Mouse (Mus musculus) forebrain, embryonic 12.5 days (tissue): ENCODE results near the gene Bbs5. TPM values are rescaled to one million over a fixed set of nuclear protein-coding genes. Genes with fewer than 3 reads are reported as not detected.

ENCODE experiments used
- ATAC-seq: fragments of 200-750 bp; cut with Nextera tagmentation; 2 replicates; pipeline ENCODE4 v1.8.0; 2017; ENCODE audit warnings: moderate TSS enrichment; ENCODE audit not compliant: low FRiP score
- H3K27ac ChIP-seq: fragments of 300-500 bp; sonication (generic); 2 replicates; pipeline ENCODE4 v1.5.1; 2016; ENCODE audit warnings: mild to moderate bottlenecking
- H3K27me3 ChIP-seq: fragments of 300-500 bp; sonication (generic); 2 replicates; pipeline ENCODE4 v1.6.1; 2016; ENCODE audit warnings: mild to moderate bottlenecking
- H3K36me3 ChIP-seq: fragments of 300-500 bp; sonication (generic); replicated peaks from 2 replicates; pipeline ENCODE4 v1.6.1; 2016; ENCODE audit warnings: mild to moderate bottlenecking
- H3K4me1 ChIP-seq: fragments of 300-500 bp; sonication (generic); 2 replicates; pipeline ENCODE4 v1.6.1; 2016
- H3K4me2 ChIP-seq: fragments of 300-500 bp; sonication (generic); 2 replicates; pipeline ENCODE4 v1.6.1; 2016; ENCODE audit warnings: mild to moderate bottlenecking, moderate library complexity
- H3K4me3 ChIP-seq: fragments of 300-500 bp; sonication (generic); replicated peaks from 2 replicates; pipeline ENCODE4 v1.5.1; 2016; ENCODE audit warnings: mild to moderate bottlenecking
- H3K9ac ChIP-seq: fragments of 300-500 bp; sonication (generic); 2 replicates; pipeline ENCODE4 v1.6.1; 2016; ENCODE audit warnings: mild to moderate bottlenecking
- H3K9me3 ChIP-seq: fragments of 300-500 bp; sonication (generic); 2 replicates; pipeline ENCODE4 v1.6.1; 2016
- WGBS: fragments of 180-500 bp; shearing (Covaris S2); methylation state at CpG from one replicate; pipeline ENCODE4 v1.1.7; 2016; 5-methylcytosine and 5-hydroxymethylcytosine counted together
- polyA plus RNA-seq: library from polyadenylated mRNA; unstranded; fragments of >200 nt; fragmentation: Nextera tagmentation; extraction: Ambion mirVana; gene quantifications from 2 replicates; pipeline ENCODE4 v1.2.1, GENCODE M21; 2016

The Bbs5 gene
- polyA plus RNA-seq: 15.9 and 16.8 TPM in 2 replicates

GRCm38 (mm10) chr2:69646726-69647490, at the start of gene Bbs5:
Gene Bbs5, plus strand, starts transcription at chr2:69647171.
- no peaks in the 10 kb centered on the region for H3K9me3 ChIP-seq
- no peaks in the 10 kb centered on the region for H3K36me3 ChIP-seq
- H3K9ac ChIP-seq: peak within 1 kb of the TSS; percentile 77
- peak within 1 kb of the TSS; percentile 84 for H3K4me3 ChIP-seq
- peaks cover 9% of the 10 kb centered on the region for H3K4me1 ChIP-seq
- H3K27me3 ChIP-seq: no peaks in the 10 kb centered on the region
- peak; percentile 91 for ATAC-seq
- peak within 1 kb of the TSS; percentile 73 for H3K4me2 ChIP-seq
- H3K27ac ChIP-seq: no peak within 1 kb of the TSS
- WGBS: 4% methylated on average over 43 of the region's 43 CpGs

- no peak overlapping the region for H3K4me3 ChIP-seq
- WGBS: 89% methylated on average over 7 of the region's 7 CpGs
Observed at GRCm38 (mm10) chr2:69603726-69604393, 43.1 kb upstream of the Bbs5 start.

GRCm38 (mm10) chr2:69606621-69607020, 40.4 kb upstream of the Bbs5 start:
- no peak for ATAC-seq
- WGBS: 87% methylated on average over 3 of the region's 3 CpGs
- H3K27me3 ChIP-seq: no peaks in the 10 kb centered on the region
- H3K4me1 ChIP-seq: no peaks in the 10 kb centered on the region
- H3K9me3 ChIP-seq: no peaks in the 10 kb centered on the region
- no peak overlapping the region for H3K27ac ChIP-seq
- no peak overlapping the region for H3K4me2 ChIP-seq
- no peaks in the 10 kb centered on the region for H3K36me3 ChIP-seq
- no peak overlapping the region for H3K4me3 ChIP-seq
- no peak overlapping the region for H3K9ac ChIP-seq

More at GRCm38 (mm10) chr2:69603726-69604393, 43.1 kb upstream of the Bbs5 start:
- H3K9ac ChIP-seq: no peak overlapping the region
- H3K4me1 ChIP-seq: no peaks in the 10 kb centered on the region
- no peaks in the 10 kb centered on the region for H3K27me3 ChIP-seq
- H3K9me3 ChIP-seq: no peaks in the 10 kb centered on the region
- no peak overlapping the region for H3K4me2 ChIP-seq
- no peaks in the 10 kb centered on the region for H3K36me3 ChIP-seq
- no peak for ATAC-seq
- H3K27ac ChIP-seq: no peak overlapping the region

- Histone ChIP-seq H3K4me1 (peaks cover 8% of the 10 kb centered on the region), H3K36me3 (no peaks in the 10 kb centered on the region), H3K27me3 (peaks cover 4% of the 10 kb centered on the region; the same call in 1 of the 2 replicates), H3K9ac (no peak overlapping the region), H3K4me2 (peak overlapping the region; percentile 21), H3K4me3 (no peak overlapping the region), H3K9me3 (no peaks in the 10 kb centered on the region), H3K27ac (no peak overlapping the region)
- 12% methylated on average over 10 of the region's 10 CpGs for WGBS
- ATAC-seq: no peak
Observed at GRCm38 (mm10) chr2:69612237-69612636, 34.7 kb upstream of the Bbs5 start.

GRCm38 (mm10) chr2:69612716-69613115, 34.3 kb upstream of the Bbs5 start:
- Histone ChIP-seq H3K4me1 (peaks cover 8% of the 10 kb centered on the region), H3K27ac (no peak overlapping the region), H3K4me3 (no peak overlapping the region), H3K9ac (no peak overlapping the region), H3K36me3 (no peaks in the 10 kb centered on the region), H3K9me3 (no peaks in the 10 kb centered on the region), H3K27me3 (peaks cover 4% of the 10 kb centered on the region; the same call in 1 of the 2 replicates), H3K4me2 (0 out of 2 replicates have a peak overlapping the region, but pooled peaks have one; percentile 21)
- WGBS: 33% methylated on average over 9 of the region's 9 CpGs
- ATAC-seq: no peak

- WGBS: 86% methylated on average over 4 of the region's 4 CpGs
- Histone ChIP-seq H3K4me1 (peaks cover 8% of the 10 kb centered on the region), H3K9me3 (no peaks in the 10 kb centered on the region), H3K27ac (no peak overlapping the region), H3K4me2 (no peak overlapping the region), H3K36me3 (no peaks in the 10 kb centered on the region), H3K9ac (no peak overlapping the region), H3K27me3 (peaks cover 4% of the 10 kb centered on the region; the same call in 1 of the 2 replicates), H3K4me3 (no peak overlapping the region)
- ATAC-seq: no peak
Observed at GRCm38 (mm10) chr2:69613237-69613636, 33.7 kb upstream of the Bbs5 start.

GRCm38 (mm10) chr2:69618336-69618735, 28.6 kb upstream of the Bbs5 start:
- Histone ChIP-seq H3K9me3 (no peaks in the 10 kb centered on the region), H3K36me3 (no peaks in the 10 kb centered on the region), H3K4me1 (no peaks in the 10 kb centered on the region), H3K27me3 (no peaks in the 10 kb centered on the region), H3K4me2 (no peak overlapping the region), H3K27ac (no peak overlapping the region), H3K9ac (no peak overlapping the region), H3K4me3 (no peak overlapping the region)
- ATAC-seq: no peak

GRCm38 (mm10) chr2:69619286-69619685, 27.7 kb upstream of the Bbs5 start:
- Histone ChIP-seq H3K4me3 (no peak overlapping the region), H3K4me1 (no peaks in the 10 kb centered on the region), H3K4me2 (no peak overlapping the region), H3K36me3 (no peaks in the 10 kb centered on the region), H3K27me3 (no peaks in the 10 kb centered on the region), H3K9me3 (no peaks in the 10 kb centered on the region), H3K27ac (no peak overlapping the region), H3K9ac (no peak overlapping the region)
- ATAC-seq: no peak

GRCm38 (mm10) chr2:69629215-69629614, 17.8 kb upstream of the Bbs5 start:
- H3K27ac ChIP-seq: no peak overlapping the region
- H3K9ac ChIP-seq: no peak overlapping the region
- H3K27me3 ChIP-seq: peaks cover 4% of the 10 kb centered on the region; the same call in 1 of the 2 replicates
- 0 out of 2 replicates have a peak, but pooled peaks cover 4% of the 10 kb centered on the region for H3K9me3 ChIP-seq
- 77% methylated on average over 17 of the region's 17 CpGs for WGBS
- ATAC-seq: no peak
- no peak overlapping the region for H3K4me3 ChIP-seq
- H3K4me1 ChIP-seq: no peaks in the 10 kb centered on the region
- H3K4me2 ChIP-seq: no peak overlapping the region
- no peaks in the 10 kb centered on the region for H3K36me3 ChIP-seq

GRCm38 (mm10) chr2:69629914-69630313, 17.1 kb upstream of the Bbs5 start:
- Histone ChIP-seq H3K27me3 (peaks cover 6% of the 10 kb centered on the region; the same call in 1 of the 2 replicates), H3K9me3 (0 out of 2 replicates have a peak, but pooled peaks cover 4% of the 10 kb centered on the region), H3K4me3 (no peak overlapping the region), H3K9ac (no peak overlapping the region), H3K4me2 (no peak overlapping the region), H3K4me1 (no peaks in the 10 kb centered on the region), H3K27ac (no peak overlapping the region), H3K36me3 (no peaks in the 10 kb centered on the region)
- ATAC-seq: no peak
- WGBS: 92% methylated on average over 6 of the region's 6 CpGs

- Histone ChIP-seq H3K27ac (no peak overlapping the region), H3K9ac (no peak overlapping the region), H3K4me3 (no peak overlapping the region), H3K36me3 (no peaks in the 10 kb centered on the region), H3K4me2 (no peak overlapping the region), H3K27me3 (peaks cover 6% of the 10 kb centered on the region; the same call in 1 of the 2 replicates), H3K4me1 (no peaks in the 10 kb centered on the region), H3K9me3 (0 out of 2 replicates have a peak, but pooled peaks cover 4% of the 10 kb centered on the region)
- WGBS: 93% methylated on average over 5 of the region's 5 CpGs
- no peak for ATAC-seq
Observed at GRCm38 (mm10) chr2:69630792-69631191, 16.2 kb upstream of the Bbs5 start.

- Histone ChIP-seq H3K4me2 (no peak overlapping the region), H3K9ac (no peak overlapping the region), H3K4me3 (no peak overlapping the region), H3K9me3 (0 out of 2 replicates have a peak, but pooled peaks cover 4% of the 10 kb centered on the region), H3K4me1 (no peaks in the 10 kb centered on the region), H3K27me3 (peaks cover 6% of the 10 kb centered on the region; the same call in 1 of the 2 replicates), H3K36me3 (no peaks in the 10 kb centered on the region), H3K27ac (no peak overlapping the region)
- WGBS: 80% methylated on average over 2 of the region's 2 CpGs
- no peak for ATAC-seq
Observed at GRCm38 (mm10) chr2:69631449-69631848, 15.5 kb upstream of the Bbs5 start.
